Mouse (Mus musculus) cortical plate, adult 2 months (tissue): ENCODE data around the gene Rcbtb2.
A peak's percentile ranks its signal among the peaks of the same experiment; 100 is the strongest.

Source experiments
- CTCF ChIP-seq: fragments of 200-500 bp; IDR thresholded peaks from 2 replicates; pipeline ENCODE4 v1.5.1; 2011; ENCODE audit warnings: mild to moderate bottlenecking, control low read depth, low read length; ENCODE audit not compliant: insufficient read depth; ENCODE audit errors: extremely low read depth
- POLR2A ChIP-seq: fragments of 200-500 bp; IDR thresholded peaks from 2 replicates; pipeline ENCODE4 v1.6.1; 2011; ENCODE audit warnings: mild to moderate bottlenecking, low read length, control low read depth; ENCODE audit not compliant: insufficient read depth; ENCODE audit errors: extremely low read depth

- TF ChIP-seq CTCF: peak; percentile 39; the same call in 1 of the 2 replicates
- TF ChIP-seq POLR2A: no peak
These were observed 16.6 kb upstream of the Rcbtb2 start for GRCm38 (mm10) chr14:73106234-73106711.
